Comparison of ENCODE assay signal across 15 mouse cellular contexts in genomic region chr9:100488056-100488713, GRCm38 (mm10). TPM values are rescaled to one million over a fixed set of nuclear protein-coding genes. Genes with fewer than 3 reads are reported as not detected.
A peak's percentile ranks its signal among the peaks of the same experiment; 100 is the strongest.
DNase-seq lines count a peak whose midpoint lies in the region; ATAC-seq and TF ChIP-seq lines count a peak whose summit lies in the region.
"Had no signal": no experiment of that assay in that cellular context is flagged by ENCODE, and none has a peak within 500 bp of the region (broad histone marks: within the 10 kb centered on the region; RNA-seq: fewer than 3 reads in every experiment).

No protein-coding gene starts in this region.

- H3K27ac ChIP-seq in liver, adult 2 months (replicated peaks; ENCODE audit: insufficient read depth, low read depth, low read length): no peak overlapping the region
- H3K27ac ChIP-seq in liver, embryonic 12.5 days: no peak overlapping the region
- H3K27ac ChIP-seq in embryonic fibroblast, embryonic 13.5 days (ENCODE audit: insufficient read depth, low read length): peak overlapping the region; percentile 82
- 0 out of 2 replicates have a peak overlapping the region, but pooled peaks have one; percentile 21 for H3K27ac ChIP-seq in stomach, embryonic 15.5 days
- H3K27ac ChIP-seq: hindbrain, embryonic 13.5 days; layer of hippocampus, adult 2 months; liver, embryonic 13.5 days had no signal

- no peaks in the 10 kb centered on the region; the same call in 1 of the 2 replicates for H3K79me2 ChIP-seq in liver, adult 2 months (ENCODE audit: control insufficient read depth, insufficient read depth, low read length)

- no peak overlapping the region for H3K4me2 ChIP-seq in liver, embryonic 12.5 days
- no peak overlapping the region for H3K4me2 ChIP-seq in stomach, embryonic 15.5 days
- H3K4me2 ChIP-seq: hindbrain, embryonic 13.5 days; liver, embryonic 13.5 days had no signal

- WGBS in liver, adult 2 months: 69% methylated on average over 7 of the region's 7 CpGs
- 72% methylated on average over 7 of the region's 7 CpGs for WGBS in liver, embryonic 12.5 days (ENCODE audit: insufficient replicate concordance)
- WGBS in stomach, embryonic 15.5 days: 45% methylated on average over 7 of the region's 7 CpGs

- intact Hi-C loops in heart, postnatal 14 days (cut with DNase I): no loop called here

- no peak overlapping the region for H3K9ac ChIP-seq in liver, adult 2 months (ENCODE audit: low read depth, low read length)
- no peak overlapping the region for H3K9ac ChIP-seq in liver, embryonic 12.5 days
- H3K9ac ChIP-seq in stomach, embryonic 15.5 days: no peak overlapping the region
- H3K9ac ChIP-seq: hindbrain, embryonic 13.5 days; liver, embryonic 13.5 days had no signal

- TF ChIP-seq POLR2A in liver, adult 2 months (IDR thresholded peaks at IDR 0.05; ENCODE audit: extremely low read depth, insufficient read depth, low read length): no peak
- no peak for TF ChIP-seq POLR2A in embryonic fibroblast, embryonic 13.5 days (IDR thresholded peaks at IDR 0.05; ENCODE audit: low read depth, low read length)

- H3K9me3 ChIP-seq in liver, embryonic 12.5 days (replicated peaks): no peaks in the 10 kb centered on the region
- H3K9me3 ChIP-seq in stomach, embryonic 15.5 days: no peaks in the 10 kb centered on the region
- H3K9me3 ChIP-seq: hindbrain, embryonic 13.5 days; liver, embryonic 13.5 days had no signal

- H3K36me3 ChIP-seq in liver, adult 2 months (ENCODE audit: control insufficient read depth, insufficient read depth, low read length): peaks cover 12% of the 10 kb centered on the region
- peaks cover 13% of the 10 kb centered on the region for H3K36me3 ChIP-seq in liver, embryonic 12.5 days
- no peaks in the 10 kb centered on the region for H3K36me3 ChIP-seq in stomach, embryonic 15.5 days
- H3K36me3 ChIP-seq: liver, embryonic 13.5 days had no signal

- no peak overlapping the region for H3K4me3 ChIP-seq in liver, adult 2 months (ENCODE audit: insufficient read depth, low read depth, low read length)
- H3K4me3 ChIP-seq in liver, embryonic 12.5 days: no peak overlapping the region
- H3K4me3 ChIP-seq in embryonic fibroblast, embryonic 13.5 days (ENCODE audit: insufficient read depth, low read length): no peak overlapping the region
- no peak overlapping the region for H3K4me3 ChIP-seq in stomach, embryonic 15.5 days (replicated peaks)
- H3K4me3 ChIP-seq: hindbrain, embryonic 13.5 days; layer of hippocampus, adult 2 months; liver, embryonic 13.5 days had no signal

- DNase-seq in heart, adult 9 months (ENCODE audit: low spot score in 2 of 2): peak; percentile 43 to 66
- DNase-seq in heart, postnatal 14 days: no peak
- peak; percentile 43 for DNase-seq in liver, adult 2 months (ENCODE audit: extremely low read depth, low read depth, low spot score)
- DNase-seq: cerebellum, adult 18-20 months; gastrocnemius, postnatal 25 days; liver, embryonic 13.5 days; thymus, postnatal 14 days had no signal

- 0 out of 2 replicates have a peak, but pooled peaks cover 2% of the 10 kb centered on the region for H3K4me1 ChIP-seq in liver, adult 2 months (ENCODE audit: control insufficient read depth, insufficient read depth, low read length)
- 0 out of 2 replicates have a peak, but pooled peaks cover 5% of the 10 kb centered on the region for H3K4me1 ChIP-seq in liver, embryonic 12.5 days
- H3K4me1 ChIP-seq in embryonic fibroblast, embryonic 13.5 days (ENCODE audit: control insufficient read depth, insufficient read depth, low read length): 0 out of 2 replicates have a peak, but pooled peaks cover 7% of the 10 kb centered on the region
- H3K4me1 ChIP-seq in stomach, embryonic 15.5 days: 0 out of 2 replicates have a peak, but pooled peaks cover 8% of the 10 kb centered on the region
- H3K4me1 ChIP-seq: hindbrain, embryonic 13.5 days had no signal

- no peak for TF ChIP-seq CTCF in liver, adult 2 months (IDR thresholded peaks at IDR 0.05; ENCODE audit: low read depth, low read length)
- no peak for TF ChIP-seq CTCF in embryonic fibroblast, embryonic 13.5 days (IDR thresholded peaks at IDR 0.05; ENCODE audit: borderline replicate concordance, insufficient read depth, low read length)

- no peaks in the 10 kb centered on the region for H3K27me3 ChIP-seq in liver, adult 2 months (ENCODE audit: control insufficient read depth, insufficient read depth, low read length)
- no peaks in the 10 kb centered on the region for H3K27me3 ChIP-seq in liver, embryonic 12.5 days (replicated peaks)
- no peaks in the 10 kb centered on the region for H3K27me3 ChIP-seq in stomach, embryonic 15.5 days (replicated peaks)
- H3K27me3 ChIP-seq: hindbrain, embryonic 13.5 days; liver, embryonic 13.5 days had no signal

- no peak for ATAC-seq in liver, embryonic 12.5 days
- peak; percentile 84 for ATAC-seq in stomach, embryonic 15.5 days (ENCODE audit: insufficient read depth, low FRiP score, low read depth)
- no peak for ATAC-seq in erythroblast, adult 5-6 weeks (replicated peaks; ENCODE audit: low FRiP score, poor library complexity, severe bottlenecking)
- ATAC-seq: activated CD4-positive, CD25-positive, alpha-beta regulatory T cell, adult 4 months; forebrain, embryonic 14.5 days had no signal

RNA-seq across cellular contexts. Expression of gene Il20rb, which starts 1.6 kb away (rescaled TPM):
- 1 to 10 TPM; 1.2 to 1.6 TPM for total RNA-seq in heart, postnatal 14 days (2021)
- total RNA-seq in liver, adult 2 months (2014; rRNA removed): 0.40 and 0.83 TPM in 2 replicates
- polyA plus RNA-seq in liver, adult 2 months (2012; rRNA removed): 0.50 and 0.88 TPM in 2 replicates
- polyA plus RNA-seq in liver, embryonic 12.5 days (2016; fragmentation: Nextera tagmentation; extraction: Ambion mirVana): 0.42 and 0.43 TPM in 2 replicates
- polyA plus RNA-seq in embryonic fibroblast, embryonic 13.5 days (2011; ENCODE audit: insufficient read length, low read depth, missing spikeins): 1.5 and 1.9 TPM in 2 replicates
- polyA plus RNA-seq in stomach, embryonic 15.5 days (2015; fragmentation: Nextera tagmentation; extraction: Ambion mirVana): 1.4 TPM in 2 replicates
- total RNA-seq in erythroblast, adult 5-6 weeks (2015; ENCODE audit: low replicate concordance): 0.63 TPM in 1 of 2 replicates, not detected in the other
- total RNA-seq in erythroblast, adult 5-6 weeks (2017; ENCODE audit: low replicate concordance): 4.0 TPM in 1 of 2 replicates, not detected in the other

RNA-seq across cellular contexts. Expression of gene Nck1, which starts 57.7 kb away (rescaled TPM):
- 10 to 100 TPM; 49.8 to 56.2 TPM for total RNA-seq in heart, postnatal 14 days (2021)
- total RNA-seq in liver, adult 2 months (2014; rRNA removed): 17.0 and 17.5 TPM in 2 replicates
- polyA plus RNA-seq in liver, adult 2 months (2012; rRNA removed): 2.2 and 2.6 TPM in 2 replicates
- polyA plus RNA-seq in liver, embryonic 12.5 days (2016; fragmentation: Nextera tagmentation; extraction: Ambion mirVana): 33.6 and 34.7 TPM in 2 replicates
- polyA plus RNA-seq in embryonic fibroblast, embryonic 13.5 days (2011; ENCODE audit: insufficient read length, low read depth, missing spikeins): 52.0 and 54.0 TPM in 2 replicates
- polyA plus RNA-seq in stomach, embryonic 15.5 days (2015; fragmentation: Nextera tagmentation; extraction: Ambion mirVana): 62.2 and 63.7 TPM in 2 replicates
- 5.2 and 7.5 TPM in 2 replicates for total RNA-seq in erythroblast, adult 5-6 weeks (2015; ENCODE audit: low replicate concordance)
- total RNA-seq in erythroblast, adult 5-6 weeks (2017; ENCODE audit: low replicate concordance): 9.5 and 10.2 TPM in 2 replicates

Comparison
In these comparisons a context has a peak if more than half of its experiments do, and no peak if none do; other contexts are left out.
1. DNase-seq: peak in heart, adult 9 months (2 of 2) and liver, adult 2 months (single experiment); none in heart, postnatal 14 days (0 of 2).
2. H3K27ac ChIP-seq: peak in embryonic fibroblast, embryonic 13.5 days (single experiment) and stomach, embryonic 15.5 days (single experiment); none in liver, adult 2 months (single experiment) and liver, embryonic 12.5 days (single experiment).